8 mouse cellular contexts compared by ENCODE assay signal in the genomic region with DNA sequence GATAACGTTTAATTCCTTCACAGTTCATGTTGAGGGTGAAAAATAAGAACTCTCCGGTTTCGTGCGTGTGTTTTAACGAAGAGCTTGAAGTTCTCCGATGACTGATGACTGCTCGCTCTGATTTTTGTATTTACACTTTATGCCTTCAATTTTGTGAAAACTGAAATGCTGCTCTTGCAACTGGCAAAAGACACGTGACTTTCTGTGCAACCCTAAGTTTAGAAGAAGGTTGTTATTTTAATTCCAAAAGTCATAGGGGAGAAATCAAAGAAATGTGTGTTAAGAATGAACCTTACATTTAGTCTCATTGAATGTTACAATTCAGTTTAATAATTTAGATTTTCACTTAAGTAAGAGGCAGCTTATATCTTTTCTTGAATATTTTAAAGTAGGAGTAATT. TPM values are rescaled to one million over a fixed set of nuclear protein-coding genes. Genes with fewer than 3 reads are reported as not detected.
DNase-seq lines count a peak whose midpoint lies in the region; ATAC-seq and TF ChIP-seq lines count a peak whose summit lies in the region.

No protein-coding gene starts in this region.

- peaks cover 4% of the 10 kb centered on the region for H3K4me1 ChIP-seq in thymus, adult 2 months (replicated peaks; ENCODE audit: control insufficient read depth, insufficient read depth, low read length)
- peaks cover 9 to 16% of the 10 kb centered on the region in 2 experiments for H3K4me1 ChIP-seq in liver, embryonic 14.5 days (replicated peaks; ENCODE audit: control insufficient read depth in 2 of 2, insufficient read depth in 2 of 2, low read length in 1 of 2)

- TF ChIP-seq CTCF in gastrocnemius, adult 2 months (IDR thresholded peaks at IDR 0.05) = no peak
- TF ChIP-seq CTCF in thymus, adult 2 months (IDR thresholded peaks at IDR 0.05; ENCODE audit: borderline replicate concordance, control insufficient read depth, extremely low read depth, insufficient read depth, low read length, poor library complexity) = no peak
- no peak for TF ChIP-seq CTCF in liver, embryonic 14.5 days (IDR thresholded peaks at IDR 0.05; ENCODE audit: low read depth)

- H3K4me3 ChIP-seq in gastrocnemius, adult 2 months = peak overlapping the region; percentile 95
- peak overlapping the region; percentile 96; the same call in 1 of the 2 replicates for H3K4me3 ChIP-seq in thymus, adult 2 months (ENCODE audit: control insufficient read depth, insufficient read depth, low read length)
- H3K4me3 ChIP-seq in liver, embryonic 14.5 days (ENCODE audit: insufficient read depth in 1 of 2, low read depth in 2 of 2, low read length in 2 of 2) = peak overlapping the region; percentile 75 to 94

- WGBS in thymus, adult 2 months = under 1% methylated on average over 8 of the region's 8 CpGs
- WGBS in liver, embryonic 14.5 days (ENCODE audit: insufficient replicate concordance) = under 1% methylated on average over 8 of the region's 8 CpGs

- peak overlapping the region; percentile 98 for H3K4me2 ChIP-seq in liver, embryonic 14.5 days (ENCODE audit: low read depth)

- no peak for DNase-seq in gastrocnemius, adult 2 months
- no peak for DNase-seq in gastrocnemius, postnatal 10 days
- no peak for DNase-seq in thymus, adult 2 months
- no peak for DNase-seq in thymus, postnatal 4 days
- DNase-seq in liver, embryonic 14.5 days (ENCODE audit: low read depth in 3 of 3, low spot score in 3 of 3) = no peak
- no peak for DNase-seq in gastrocnemius, postnatal 36 days
- DNase-seq in kidney, postnatal 25 days = no peak

- intact Hi-C loops in gastrocnemius, adult 2 months (cut with DNase I) = loop anchor here (2.0 kb wide), 1 partner anchor 44 kb away; no protein-coding TSS in a partner anchor
- intact Hi-C loops in gastrocnemius, postnatal 36 days (cut with DNase I) = loop anchor here (5.0 kb wide), 1 partner anchor 38 kb away; no protein-coding TSS in a partner anchor

- no peaks in the 10 kb centered on the region for H3K27me3 ChIP-seq in thymus, adult 2 months (ENCODE audit: control insufficient read depth, insufficient read depth, low read length)
- H3K27me3 ChIP-seq in liver, embryonic 14.5 days (ENCODE audit: control insufficient read depth, insufficient read depth, low read length) = no peaks in the 10 kb centered on the region

- no peak for TF ChIP-seq EP300 in liver, embryonic 14.5 days (IDR thresholded peaks at IDR 0.05; ENCODE audit: low read depth)

- no peaks in the 10 kb centered on the region for H3K36me3 ChIP-seq in thymus, adult 2 months (ENCODE audit: control insufficient read depth, insufficient read depth, low read length)
- H3K36me3 ChIP-seq in liver, embryonic 14.5 days (replicated peaks; ENCODE audit: control insufficient read depth, insufficient read depth, low read depth) = no peaks in the 10 kb centered on the region

- H3K9me3 ChIP-seq in liver, embryonic 14.5 days (ENCODE audit: control insufficient read depth, low read length) = no peaks in the 10 kb centered on the region

- H3K9ac ChIP-seq in liver, embryonic 14.5 days (replicated peaks) = peak overlapping the region; percentile 85

- no peak for TF ChIP-seq POLR2A in thymus, adult 2 months (IDR thresholded peaks at IDR 0.05; ENCODE audit: control insufficient read depth, extremely low read depth, insufficient read depth, low read length, poor library complexity)

- H3K27ac ChIP-seq in gastrocnemius, adult 2 months = peak overlapping the region; percentile 100
- H3K27ac ChIP-seq in thymus, adult 2 months (ENCODE audit: control insufficient read depth, insufficient read depth, low read length) = peak overlapping the region; percentile 87; the same call in 1 of the 2 replicates
- H3K27ac ChIP-seq in liver, embryonic 14.5 days = peak overlapping the region; percentile 92

- no peak for ATAC-seq in liver, embryonic 14.5 days (ENCODE audit: insufficient read depth)
- no peak for ATAC-seq in CD4-positive, CD25-positive, alpha-beta regulatory T cell, adult 4 months

RNA-seq across cellular contexts. Expression of gene Sypl, which starts 1.3 kb away (rescaled TPM):
- 100 to 1,000 TPM; 174 to 187 TPM for total RNA-seq in gastrocnemius, adult 2 months (2021)
- 100 to 1,000 TPM; 123 to 128 TPM for total RNA-seq in gastrocnemius, postnatal 10 days (2021)
- polyA plus RNA-seq in thymus, adult 2 months (2012; rRNA removed) = 44.8 and 62.4 TPM in 2 replicates
- polyA plus RNA-seq in liver, embryonic 14.5 days (2012; rRNA removed) = 9.6 and 14.6 TPM in 2 replicates
- polyA plus RNA-seq in liver, embryonic 14.5 days (2014; fragmentation: Nextera tagmentation; extraction: Ambion mirVana) = 32.5 and 38.6 TPM in 2 replicates
- total RNA-seq in gastrocnemius, postnatal 36 days (2021) = 100 to 1,000 TPM; 153 to 169 TPM
- 10 to 100 TPM; 69.7 to 85.3 TPM for polyA plus RNA-seq in CD4-positive, CD25-positive, alpha-beta regulatory T cell, adult 4 months (2017; shearing (Covaris generic))
